Mouse (Mus musculus) kidney, adult 2 months (tissue): ENCODE results near the gene Etv5. TPM values are rescaled to one million over a fixed set of nuclear protein-coding genes. Genes with fewer than 3 reads are reported as not detected.

Experiments
- DNase-seq: peaks from one replicate; pipeline ENCODE4 v3.0.0; 2021
- H3K27ac ChIP-seq: fragments of 200-500 bp; 2 replicates; pipeline ENCODE4 v1.5.1; 2012; ENCODE audit warnings: low read depth, low read length, control low read depth, inconsistent platforms; ENCODE audit not compliant: insufficient read depth
- H3K27me3 ChIP-seq: fragments of 200-500 bp; replicated peaks from 2 replicates; pipeline ENCODE4 v1.6.1; 2012; ENCODE audit warnings: mild to moderate bottlenecking, moderate library complexity, low read length, inconsistent platforms; ENCODE audit not compliant: control insufficient read depth, insufficient read depth
- H3K36me3 ChIP-seq: fragments of 200-500 bp; 2 replicates; pipeline ENCODE4 v1.6.1; 2012; ENCODE audit warnings: mild to moderate bottlenecking, moderate library complexity, low read length, inconsistent platforms; ENCODE audit not compliant: control insufficient read depth, insufficient read depth
- H3K4me1 ChIP-seq: fragments of 200-500 bp; 2 replicates; pipeline ENCODE4 v1.6.1; 2011; ENCODE audit warnings: low read length; ENCODE audit not compliant: control insufficient read depth, insufficient read depth
- H3K4me3 ChIP-seq: fragments of 200-500 bp; 2 replicates; pipeline ENCODE4 v1.5.1; 2011; ENCODE audit warnings: mild to moderate bottlenecking, low read depth, low read length, control low read depth; ENCODE audit not compliant: insufficient read depth
- CTCF ChIP-seq: fragments of 200-500 bp; conservative IDR thresholded peaks from 2 replicates; pipeline ENCODE4 v1.5.1; 2011; ENCODE audit warnings: low read depth, mild to moderate bottlenecking, control low read depth, low read length, moderate library complexity, mixed read lengths; ENCODE audit not compliant: insufficient read depth, insufficient read length
- POLR2A ChIP-seq: fragments of 200-500 bp; IDR thresholded peaks from one replicate; pipeline ENCODE4 v1.6.1; 2011; ENCODE audit warnings: low read depth, low read length, control low read depth
- WGBS: fragments of 180-500 bp; shearing (Covaris S2); methylation state at CpG from one replicate; pipeline ENCODE4 v1.1.7; 2018; 5-methylcytosine and 5-hydroxymethylcytosine counted together
- polyA plus RNA-seq: library from polyadenylated mRNA; depleted of rRNA; stranded (reverse); fragments of >200 nt; gene quantifications from 2 replicates; pipeline ENCODE4 v1.2.3, GENCODE M21; 2012

Etv5 gene
- polyA plus RNA-seq, 1 experiment: 19.7 TPM

DNA sequence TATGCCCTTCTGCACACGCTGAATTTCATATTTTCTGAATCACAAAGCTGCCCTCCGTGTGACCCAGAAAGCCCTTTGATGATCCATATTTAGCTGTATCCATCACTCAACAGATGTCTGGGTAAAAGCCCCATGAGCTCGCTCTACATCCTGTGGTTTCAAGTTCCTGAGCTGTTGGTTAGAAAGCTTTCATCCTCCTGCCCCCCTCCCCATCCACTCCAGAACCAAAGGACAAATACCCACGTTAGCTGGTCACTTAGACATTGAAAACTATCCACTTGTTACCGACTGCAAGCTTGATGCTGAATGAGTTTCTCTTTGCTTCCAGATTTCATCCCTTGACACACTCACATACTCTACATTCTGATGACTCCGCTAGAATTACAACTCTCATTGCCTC is 22.2 kb upstream of the Etv5 start:
- no peak overlapping the region for H3K4me3 ChIP-seq
- TF ChIP-seq CTCF (no peak), POLR2A (no peak)
- WGBS: 75% methylated on average over 6 of the region's 6 CpGs
- H3K36me3 ChIP-seq: no peaks in the 10 kb centered on the region
- no peak for DNase-seq
- H3K27me3 ChIP-seq: no peaks in the 10 kb centered on the region
- H3K4me1 ChIP-seq: no peaks in the 10 kb centered on the region
- no peak overlapping the region for H3K27ac ChIP-seq

DNA sequence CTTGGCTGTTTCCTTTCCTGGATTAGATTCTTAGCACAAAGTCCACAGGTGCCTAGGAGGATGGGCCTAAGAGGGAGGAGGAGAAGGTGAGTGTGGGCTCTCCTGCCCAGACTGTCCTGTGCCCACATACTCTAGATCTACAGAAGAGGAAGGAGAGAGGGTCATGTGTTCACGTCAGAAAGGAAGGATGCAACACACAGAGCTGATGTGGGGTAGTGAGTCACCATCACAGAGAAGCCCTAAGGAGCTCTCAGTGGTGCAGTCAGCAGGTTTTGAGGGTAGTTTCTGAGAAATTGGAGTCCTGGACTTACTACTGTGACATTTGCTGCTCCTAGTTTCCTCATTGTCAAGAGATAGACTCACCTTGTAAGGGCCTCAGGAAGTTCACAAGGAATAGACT is 21.4 kb upstream of the Etv5 start:
- Histone ChIP-seq H3K27ac (no peak overlapping the region), H3K36me3 (no peaks in the 10 kb centered on the region), H3K4me1 (no peaks in the 10 kb centered on the region), H3K4me3 (no peak overlapping the region), H3K27me3 (no peaks in the 10 kb centered on the region)
- TF ChIP-seq POLR2A (no peak), CTCF (no peak)
- WGBS: 67% methylated on average over 1 of the region's 1 CpGs
- no peak for DNase-seq

GRCm38 (mm10) chr16:22452082-22452481 is 12.6 kb upstream of the Etv5 start:
- H3K27ac ChIP-seq: no peak overlapping the region
- H3K27me3 ChIP-seq: no peaks in the 10 kb centered on the region
- 92% methylated on average over 9 of the region's 9 CpGs for WGBS
- TF ChIP-seq CTCF (no peak), POLR2A (no peak)
- no peak for DNase-seq
- no peaks in the 10 kb centered on the region for H3K36me3 ChIP-seq
- H3K4me3 ChIP-seq: no peak overlapping the region
- no peaks in the 10 kb centered on the region for H3K4me1 ChIP-seq

- Histone ChIP-seq H3K27ac (no peak overlapping the region), H3K36me3 (no peaks in the 10 kb centered on the region), H3K4me1 (no peaks in the 10 kb centered on the region), H3K27me3 (no peaks in the 10 kb centered on the region), H3K4me3 (no peak overlapping the region)
- TF ChIP-seq CTCF (no peak), POLR2A (no peak)
- no peak for DNase-seq
- 78% methylated on average over 6 of the region's 6 CpGs for WGBS
These were observed 8.6 kb upstream of the Etv5 start for GRCm38 (mm10) chr16:22448093-22448492.

DNA sequence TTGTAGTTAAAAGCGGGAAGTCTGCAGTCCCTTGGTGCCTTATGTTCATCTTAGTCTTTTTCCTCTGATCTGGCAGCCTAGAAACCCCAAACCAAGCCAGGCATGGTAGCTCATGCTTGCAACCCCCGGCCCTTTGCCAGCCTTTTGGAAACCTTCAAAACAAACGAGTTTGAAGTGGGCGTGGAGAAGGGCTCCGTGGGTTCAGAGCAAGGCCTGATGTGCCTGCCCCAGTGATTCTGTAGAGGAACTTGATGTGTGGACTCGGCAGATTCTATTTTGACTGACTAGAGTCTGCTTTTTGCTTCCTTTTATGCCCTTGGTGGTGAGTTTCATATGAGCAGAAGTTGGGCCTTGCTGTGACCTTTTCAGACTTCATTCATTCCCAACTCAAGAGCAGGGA is 5.3 kb upstream of the Etv5 start:
- Histone ChIP-seq H3K27ac (no peak overlapping the region), H3K4me1 (peaks cover 7% of the 10 kb centered on the region; the same call in 1 of the 2 replicates), H3K4me3 (no peak overlapping the region), H3K36me3 (no peaks in the 10 kb centered on the region), H3K27me3 (no peaks in the 10 kb centered on the region)
- WGBS: 56% methylated on average over 6 of the region's 6 CpGs
- no peak for DNase-seq
- TF ChIP-seq POLR2A (no peak), CTCF (no peak)

DNA sequence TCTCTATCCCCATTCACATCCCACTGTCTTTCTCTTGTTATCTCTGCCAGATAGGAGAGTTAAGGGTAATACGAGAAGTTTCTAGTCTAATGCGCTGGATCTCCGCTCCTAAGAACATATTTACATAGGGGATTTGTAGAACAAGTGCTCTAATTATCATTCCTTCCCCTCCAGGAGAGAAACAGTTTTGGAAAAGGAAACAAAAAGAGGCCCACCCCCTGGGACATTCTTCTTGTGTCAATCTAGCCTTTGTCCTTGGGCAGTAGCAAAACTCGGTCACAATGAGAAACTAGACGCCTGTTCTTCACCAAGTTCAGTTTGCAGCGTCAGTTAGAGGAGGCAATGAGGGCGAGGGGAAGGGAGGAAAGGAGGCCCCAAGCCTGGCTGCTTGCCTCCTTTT is 2.7 kb upstream of the Etv5 start:
- Histone ChIP-seq H3K27ac (no peak overlapping the region), H3K4me3 (no peak overlapping the region), H3K27me3 (no peaks in the 10 kb centered on the region), H3K36me3 (no peaks in the 10 kb centered on the region), H3K4me1 (peaks cover 7% of the 10 kb centered on the region; the same call in 1 of the 2 replicates)
- DNase-seq: no peak
- WGBS: 91% methylated on average over 7 of the region's 7 CpGs
- no peak for TF ChIP-seq POLR2A
- TF ChIP-seq CTCF: no peak

DNA sequence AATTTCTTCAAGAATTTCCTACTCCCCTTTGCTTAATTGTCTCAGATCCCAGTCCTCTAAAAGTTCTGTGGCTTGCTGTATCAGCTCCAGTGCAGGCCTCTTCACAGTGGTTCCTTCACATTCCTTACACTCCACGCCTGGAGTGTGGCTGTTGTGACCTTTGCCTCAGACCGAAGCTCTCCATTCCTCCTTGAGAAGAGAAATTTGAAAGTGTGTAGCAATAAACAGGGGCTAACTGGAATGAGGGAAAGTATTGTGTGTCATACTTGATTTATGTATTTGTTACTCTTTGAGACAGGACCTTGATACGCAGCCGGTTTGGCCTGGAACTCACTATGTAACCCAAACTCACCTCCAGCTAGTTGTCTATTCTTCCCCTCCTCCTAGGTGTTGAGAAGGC is 1.8 kb upstream of the Etv5 start:
- Histone ChIP-seq H3K27ac (no peak overlapping the region), H3K36me3 (no peaks in the 10 kb centered on the region), H3K4me1 (peaks cover 7% of the 10 kb centered on the region; the same call in 1 of the 2 replicates), H3K27me3 (no peaks in the 10 kb centered on the region), H3K4me3 (no peak overlapping the region)
- WGBS: 73% methylated on average over 4 of the region's 4 CpGs
- DNase-seq: peak; percentile 32
- TF ChIP-seq POLR2A: no peak
- no peak for TF ChIP-seq CTCF
